Mouse (Mus musculus): ENCODE measurements around the gene Ice2. TPM values are rescaled to one million over a fixed set of nuclear protein-coding genes. Genes with fewer than 3 reads are reported as not detected.

Ice2 gene
- polyA plus RNA-seq, 1 experiment = 8.4 TPM

GRCm38 (mm10) chr9:69448801-69449200 is 51.1 kb downstream of the Ice2 start:
- H3K4me3 ChIP-seq (replicated peaks; ENCODE audit: insufficient read depth, low read depth, low read length) = no peak overlapping the region
- WGBS = 81% methylated on average over 3 of the region's 3 CpGs
- no peaks in the 10 kb centered on the region for H3K4me1 ChIP-seq (ENCODE audit: control insufficient read depth, insufficient read depth, low read length)
- H3K27me3 ChIP-seq (ENCODE audit: control insufficient read depth, insufficient read depth, low read length) = no peaks in the 10 kb centered on the region
- no peak for DNase-seq
- H3K27ac ChIP-seq (ENCODE audit: insufficient read depth, low read length) = no peak overlapping the region
- TF ChIP-seq CTCF (IDR thresholded peaks at IDR 0.05; ENCODE audit: borderline replicate concordance, insufficient read depth, low read depth, low read length) (no peak), POLR2A (IDR thresholded peaks at IDR 0.05; ENCODE audit: borderline replicate concordance, insufficient read depth, low read length) (no peak)

GRCm38 (mm10) chr9:69450636-69451035 is 52.9 kb downstream of the Ice2 start:
- 41% methylated on average over 9 of the region's 9 CpGs for WGBS
- H3K4me1 ChIP-seq (ENCODE audit: control insufficient read depth, insufficient read depth, low read length) = no peaks in the 10 kb centered on the region
- H3K27ac ChIP-seq (ENCODE audit: insufficient read depth, low read length) = no peak overlapping the region
- H3K4me3 ChIP-seq (replicated peaks; ENCODE audit: insufficient read depth, low read depth, low read length) = no peak overlapping the region
- TF ChIP-seq POLR2A (IDR thresholded peaks at IDR 0.05; ENCODE audit: borderline replicate concordance, insufficient read depth, low read length) (no peak), CTCF (IDR thresholded peaks at IDR 0.05; ENCODE audit: borderline replicate concordance, insufficient read depth, low read depth, low read length) (no peak)
- no peaks in the 10 kb centered on the region for H3K27me3 ChIP-seq (ENCODE audit: control insufficient read depth, insufficient read depth, low read length)
- DNase-seq = no peak

GRCm38 (mm10) chr9:69451886-69452810 is 54.4 kb downstream of the Ice2 start:
- Histone ChIP-seq H3K4me1 (ENCODE audit: control insufficient read depth, insufficient read depth, low read length) (no peaks in the 10 kb centered on the region), H3K27ac (ENCODE audit: insufficient read depth, low read length) (no peak overlapping the region), H3K27me3 (ENCODE audit: control insufficient read depth, insufficient read depth, low read length) (no peaks in the 10 kb centered on the region), H3K4me3 (replicated peaks; ENCODE audit: insufficient read depth, low read depth, low read length) (no peak overlapping the region)
- no peak for DNase-seq
- TF ChIP-seq POLR2A (IDR thresholded peaks at IDR 0.05; ENCODE audit: borderline replicate concordance, insufficient read depth, low read length) = no peak
- no peak for TF ChIP-seq CTCF (IDR thresholded peaks at IDR 0.05; ENCODE audit: borderline replicate concordance, insufficient read depth, low read depth, low read length)
- 97% methylated on average over 10 of the region's 10 CpGs for WGBS

GRCm38 (mm10) chr9:69453066-69453900 is 55.6 kb downstream of the Ice2 start, which contains the start of gene Anxa2:
Anxa2 (plus strand) TSS chr9:69453620.
- peak within 1 kb of the TSS; percentile 14 for H3K4me3 ChIP-seq (replicated peaks; ENCODE audit: insufficient read depth, low read depth, low read length)
- TF ChIP-seq POLR2A (IDR thresholded peaks at IDR 0.05; ENCODE audit: borderline replicate concordance, insufficient read depth, low read length) = no peak
- no peak for TF ChIP-seq CTCF (IDR thresholded peaks at IDR 0.05; ENCODE audit: borderline replicate concordance, insufficient read depth, low read depth, low read length)
- peak; percentile 39 to 49 for DNase-seq
- no peaks in the 10 kb centered on the region; the same call in 1 of the 2 replicates for H3K4me1 ChIP-seq (ENCODE audit: control insufficient read depth, insufficient read depth, low read length)
- no peak within 1 kb of the TSS for H3K27ac ChIP-seq (ENCODE audit: insufficient read depth, low read length)
- no peaks in the 10 kb centered on the region for H3K27me3 ChIP-seq (ENCODE audit: control insufficient read depth, insufficient read depth, low read length)
- 18% methylated on average over 37 of the region's 37 CpGs for WGBS

GRCm38 (mm10) chr9:69453901-69454666 is 56.4 kb downstream of the Ice2 start:
- H3K27ac ChIP-seq (ENCODE audit: insufficient read depth, low read length) = no peak overlapping the region
- H3K27me3 ChIP-seq (ENCODE audit: control insufficient read depth, insufficient read depth, low read length) = no peaks in the 10 kb centered on the region
- WGBS = 30% methylated on average over 32 of the region's 32 CpGs
- TF ChIP-seq POLR2A (IDR thresholded peaks at IDR 0.05; ENCODE audit: borderline replicate concordance, insufficient read depth, low read length) (no peak), CTCF (IDR thresholded peaks at IDR 0.05; ENCODE audit: borderline replicate concordance, insufficient read depth, low read depth, low read length) (no peak)
- no peaks in the 10 kb centered on the region; the same call in 1 of the 2 replicates for H3K4me1 ChIP-seq (ENCODE audit: control insufficient read depth, insufficient read depth, low read length)
- peak overlapping the region; percentile 14 for H3K4me3 ChIP-seq (replicated peaks; ENCODE audit: insufficient read depth, low read depth, low read length)
- no peak for DNase-seq

GRCm38 (mm10) chr9:69454691-69455090 is 57.0 kb downstream of the Ice2 start:
- H3K4me1 ChIP-seq (ENCODE audit: control insufficient read depth, insufficient read depth, low read length) = no peaks in the 10 kb centered on the region; the same call in 1 of the 2 replicates
- WGBS = 90% methylated on average over 4 of the region's 4 CpGs
- no peak overlapping the region for H3K27ac ChIP-seq (ENCODE audit: insufficient read depth, low read length)
- no peaks in the 10 kb centered on the region for H3K27me3 ChIP-seq (ENCODE audit: control insufficient read depth, insufficient read depth, low read length)
- no peak for DNase-seq
- TF ChIP-seq CTCF (IDR thresholded peaks at IDR 0.05; ENCODE audit: borderline replicate concordance, insufficient read depth, low read depth, low read length) = no peak
- TF ChIP-seq POLR2A (IDR thresholded peaks at IDR 0.05; ENCODE audit: borderline replicate concordance, insufficient read depth, low read length) = no peak
- H3K4me3 ChIP-seq (replicated peaks; ENCODE audit: insufficient read depth, low read depth, low read length) = no peak overlapping the region

GRCm38 (mm10) chr9:69455391-69455790 is 57.7 kb downstream of the Ice2 start:
- TF ChIP-seq CTCF (IDR thresholded peaks at IDR 0.05; ENCODE audit: borderline replicate concordance, insufficient read depth, low read depth, low read length) (no peak), POLR2A (IDR thresholded peaks at IDR 0.05; ENCODE audit: borderline replicate concordance, insufficient read depth, low read length) (no peak)
- no peak overlapping the region for H3K4me3 ChIP-seq (replicated peaks; ENCODE audit: insufficient read depth, low read depth, low read length)
- H3K4me1 ChIP-seq (ENCODE audit: control insufficient read depth, insufficient read depth, low read length) = no peaks in the 10 kb centered on the region; the same call in 1 of the 2 replicates
- 74% methylated on average over 4 of the region's 4 CpGs for WGBS
- no peaks in the 10 kb centered on the region for H3K27me3 ChIP-seq (ENCODE audit: control insufficient read depth, insufficient read depth, low read length)
- H3K27ac ChIP-seq (ENCODE audit: insufficient read depth, low read length) = no peak overlapping the region
- DNase-seq = no peak
